Mouse (Mus musculus) frontal cortex, postnatal 14 days (tissue): ENCODE measurements around the gene Arhgap23.
A peak's percentile ranks its signal among the peaks of the same experiment; 100 is the strongest.

Experiments
- DNase-seq, 2 experiments: peaks; one replicate each; pipeline ENCODE4 v3.0.0; 2022; ENCODE audit warnings: low spot score in 2 of 2

Arhgap23 gene

GRCm38 (mm10) chr11:97406094-97406951 lies 9.0 kb upstream of the Arhgap23 start:
- DNase-seq, result no peak

- no peak for DNase-seq
These were observed 7.9 kb upstream of the Arhgap23 start for GRCm38 (mm10) chr11:97407456-97407855.

- peak in 1 of 2 experiments; percentile 72 for DNase-seq
These were observed 7.2 kb upstream of the Arhgap23 start for GRCm38 (mm10) chr11:97408171-97408570.

GRCm38 (mm10) chr11:97410958-97411357 lies 4.4 kb upstream of the Arhgap23 start:
- no peak for DNase-seq

GRCm38 (mm10) chr11:97412117-97412516 lies 3.2 kb upstream of the Arhgap23 start:
- no peak for DNase-seq

GRCm38 (mm10) chr11:97412808-97413347 lies 2.5 kb upstream of the Arhgap23 start:
- DNase-seq, result no peak

- DNase-seq, result no peak
These were observed 641 bp downstream of the Arhgap23 start for GRCm38 (mm10) chr11:97415712-97416636.

- no peak for DNase-seq
These were observed 1.3 kb downstream of the Arhgap23 start for GRCm38 (mm10) chr11:97416637-97417035.

GRCm38 (mm10) chr11:97418834-97419539 lies 3.7 kb downstream of the Arhgap23 start:
- DNase-seq, result no peak

GRCm38 (mm10) chr11:97419540-97419900 lies 4.2 kb downstream of the Arhgap23 start:
- DNase-seq, result no peak

- DNase-seq, result peak in 1 of 2 experiments; percentile 52
These were observed 7.2 kb downstream of the Arhgap23 start for GRCm38 (mm10) chr11:97422507-97422906.

GRCm38 (mm10) chr11:97424092-97424692 lies 8.9 kb downstream of the Arhgap23 start:
- DNase-seq, result no peak

GRCm38 (mm10) chr11:97424802-97425201 lies 9.5 kb downstream of the Arhgap23 start:
- DNase-seq, result no peak

- no peak for DNase-seq
These were observed 12.7 kb downstream of the Arhgap23 start for GRCm38 (mm10) chr11:97427794-97428725.

- DNase-seq, result no peak
These were observed 13.4 kb downstream of the Arhgap23 start for GRCm38 (mm10) chr11:97428726-97429077.

GRCm38 (mm10) chr11:97429615-97430014 lies 14.3 kb downstream of the Arhgap23 start:
- DNase-seq, result no peak

GRCm38 (mm10) chr11:97432015-97432414 lies 16.7 kb downstream of the Arhgap23 start:
- no peak for DNase-seq

GRCm38 (mm10) chr11:97432983-97433539 lies 17.7 kb downstream of the Arhgap23 start:
- DNase-seq, result no peak

- DNase-seq, result no peak
These were observed 18.8 kb downstream of the Arhgap23 start for GRCm38 (mm10) chr11:97434121-97434520.
